Mouse (Mus musculus) heart, embryonic 14.5 days (tissue): ENCODE results near the gene Gpc2. TPM values are rescaled to one million over a fixed set of nuclear protein-coding genes. Genes with fewer than 3 reads are reported as not detected.

Experiments used
- ATAC-seq: fragments of 200-750 bp; cut with Nextera tagmentation; 2 replicates; pipeline ENCODE4 v1.8.0; 2017; ENCODE audit warnings: low read depth, moderate TSS enrichment; ENCODE audit not compliant: insufficient number of reproducible peaks, insufficient read depth, low FRiP score
- H3K27ac ChIP-seq, 2 experiments: fragments of 200-500 bp in 1 of 2; fragments of 300-500 bp in 1 of 2; sonication (generic) in 1 of 2; replicated peaks in 1 of 2; 2 replicates each; pipeline ENCODE4 v1.5.1; 2012 to 2014; ENCODE audit warnings: low read depth in 2 of 2, low read length in 2 of 2, control low read depth in 1 of 2, mild to moderate bottlenecking in 1 of 2, mixed read lengths in 1 of 2; ENCODE audit not compliant: control insufficient read depth in 1 of 2, insufficient read depth in 1 of 2
- H3K27me3 ChIP-seq: fragments of 300-500 bp; sonication (generic); 2 replicates; pipeline ENCODE4 v1.6.1; 2014; ENCODE audit warnings: mild to moderate bottlenecking, low read length, control low read depth; ENCODE audit not compliant: control insufficient read depth, insufficient read depth
- H3K36me3 ChIP-seq: fragments of 300-500 bp; sonication (generic); 2 replicates; pipeline ENCODE4 v1.6.1; 2014; ENCODE audit warnings: mild to moderate bottlenecking, control low read depth, low read length, mixed read lengths; ENCODE audit not compliant: control insufficient read depth, insufficient read depth
- H3K4me1 ChIP-seq, 2 experiments: fragments of 200-500 bp in 1 of 2; fragments of 300-500 bp in 1 of 2; sonication (generic) in 1 of 2; 2 replicates each; pipeline ENCODE4 v1.6.1; 2012 to 2014; ENCODE audit warnings: low read length in 2 of 2, control low read depth in 1 of 2, mixed read lengths in 1 of 2; ENCODE audit not compliant: control insufficient read depth in 2 of 2, insufficient read depth in 2 of 2
- H3K4me2 ChIP-seq: fragments of 300-500 bp; sonication (generic); 2 replicates; pipeline ENCODE4 v1.6.1; 2014; ENCODE audit warnings: mild to moderate bottlenecking, low read length
- H3K4me3 ChIP-seq, 2 experiments: fragments of 200-500 bp in 1 of 2; fragments of 300-500 bp in 1 of 2; sonication (generic) in 1 of 2; 2 replicates each; pipeline ENCODE4 v1.5.1; 2012 to 2014; ENCODE audit warnings: low read length in 2 of 2, mild to moderate bottlenecking in 2 of 2, control low read depth in 1 of 2, low read depth in 1 of 2, moderate library complexity in 1 of 2; ENCODE audit not compliant: control insufficient read depth in 1 of 2, insufficient read depth in 1 of 2
- H3K9ac ChIP-seq: fragments of 300-500 bp; sonication (generic); 2 replicates; pipeline ENCODE4 v1.6.1; 2014; ENCODE audit warnings: mild to moderate bottlenecking, low read length
- H3K9me3 ChIP-seq: fragments of 300-500 bp; sonication (generic); 2 replicates; pipeline ENCODE4 v1.6.1; 2016; ENCODE audit warnings: low read length, control low read depth; ENCODE audit not compliant: control insufficient read depth
- WGBS: fragments of 180-500 bp; shearing (Covaris S2); extraction: QIAGEN DNeasy Blood & Tissue Kit; methylation state at CpG from one replicate; pipeline ENCODE4 v1.1.7; 2014; 5-methylcytosine and 5-hydroxymethylcytosine counted together
- polyA plus RNA-seq: library from polyadenylated mRNA; unstranded; fragments of >200 nt; fragmentation: Nextera tagmentation; extraction: Ambion mirVana; gene quantifications from 2 replicates; pipeline ENCODE4 v1.2.1, GENCODE M21; 2014

The Gpc2 gene
- polyA plus RNA-seq, 1 experiment from 2014 or later: 1.3 TPM

- H3K9me3 ChIP-seq: no peaks in the 10 kb centered on the region
- H3K27me3 ChIP-seq: peaks cover 7% of the 10 kb centered on the region; the same call in 1 of the 2 replicates
- H3K4me2 ChIP-seq: no peak overlapping the region
- WGBS: 70% methylated on average over 2 of the region's 2 CpGs
- H3K4me1 ChIP-seq: peaks cover 3 to 4% of the 10 kb centered on the region in 2 experiments; a peak in 3 of 4 replicates
- no peak overlapping the region for H3K27ac ChIP-seq
- no peak overlapping the region for H3K4me3 ChIP-seq
- H3K36me3 ChIP-seq: no peaks in the 10 kb centered on the region
- no peak for ATAC-seq
- H3K9ac ChIP-seq: no peak overlapping the region
Observed at GRCm38 (mm10) chr5:138281798-138282197, 2.0 kb upstream of the Gpc2 start.

GRCm38 (mm10) chr5:138280829-138281228 lies 1.0 kb upstream of the Gpc2 start:
- no peak for ATAC-seq
- H3K4me2 ChIP-seq: no peak overlapping the region
- H3K9me3 ChIP-seq: no peaks in the 10 kb centered on the region
- no peak overlapping the region for H3K4me3 ChIP-seq
- no peak overlapping the region for H3K9ac ChIP-seq
- no peaks in the 10 kb centered on the region for H3K36me3 ChIP-seq
- 88% methylated on average over 15 of the region's 15 CpGs for WGBS
- H3K27ac ChIP-seq: no peak overlapping the region
- H3K4me1 ChIP-seq: peaks cover 3 to 4% of the 10 kb centered on the region in 2 experiments; a peak in 3 of 4 replicates
- peaks cover 10% of the 10 kb centered on the region; the same call in 1 of the 2 replicates for H3K27me3 ChIP-seq

GRCm38 (mm10) chr5:138280425-138280768 lies 592 bp upstream of the Gpc2 start:
- Histone ChIP-seq H3K9ac (no peak overlapping the region), H3K4me2 (peak overlapping the region; percentile 68), H3K27me3 (peaks cover 10% of the 10 kb centered on the region; the same call in 1 of the 2 replicates), H3K9me3 (no peaks in the 10 kb centered on the region), H3K27ac (no peak overlapping the region), H3K4me3 (peak overlapping the region; percentile 47 to 81), H3K4me1 (peaks cover 3 to 4% of the 10 kb centered on the region in 2 experiments; a peak in 3 of 4 replicates), H3K36me3 (no peaks in the 10 kb centered on the region)
- WGBS: 19% methylated on average over 26 of the region's 26 CpGs
- ATAC-seq: no peak

- WGBS: 83% methylated on average over 7 of the region's 7 CpGs
- H3K27ac ChIP-seq: no peak overlapping the region
- peaks cover 3 to 4% of the 10 kb centered on the region in 2 experiments; a peak in 3 of 4 replicates for H3K4me1 ChIP-seq
- H3K27me3 ChIP-seq: peaks cover 14% of the 10 kb centered on the region; the same call in 1 of the 2 replicates
- no peak for ATAC-seq
- no peaks in the 10 kb centered on the region for H3K36me3 ChIP-seq
- H3K9ac ChIP-seq: no peak overlapping the region
- H3K9me3 ChIP-seq: no peaks in the 10 kb centered on the region
- H3K4me2 ChIP-seq: no peak overlapping the region
- H3K4me3 ChIP-seq: no peak overlapping the region
Observed at GRCm38 (mm10) chr5:138277994-138278393, 1.8 kb downstream of the Gpc2 start.

- peaks cover 25% of the 10 kb centered on the region for H3K27me3 ChIP-seq
- H3K27ac ChIP-seq: no peak overlapping the region
- no peak for ATAC-seq
- H3K4me1 ChIP-seq: peaks cover 2 to 9% of the 10 kb centered on the region in 2 experiments; a peak in 3 of 4 replicates
- peak overlapping the region; percentile 5 to 31; a peak in 3 of 4 replicates for H3K4me3 ChIP-seq
- H3K9me3 ChIP-seq: no peaks in the 10 kb centered on the region
- H3K36me3 ChIP-seq: no peaks in the 10 kb centered on the region
- 24% methylated on average over 41 of the region's 41 CpGs for WGBS
- H3K4me2 ChIP-seq: peak overlapping the region; percentile 66
- peak overlapping the region; percentile 66 for H3K9ac ChIP-seq
Observed at GRCm38 (mm10) chr5:138275216-138276050, 4.4 kb downstream of the Gpc2 start.

- no peaks in the 10 kb centered on the region for H3K36me3 ChIP-seq
- H3K4me3 ChIP-seq: no peak overlapping the region
- H3K27ac ChIP-seq: no peak overlapping the region
- no peak overlapping the region for H3K9ac ChIP-seq
- peaks cover 26% of the 10 kb centered on the region for H3K27me3 ChIP-seq
- no peaks in the 10 kb centered on the region for H3K9me3 ChIP-seq
- no peak overlapping the region for H3K4me2 ChIP-seq
- 73% methylated on average over 8 of the region's 8 CpGs for WGBS
- ATAC-seq: no peak
- H3K4me1 ChIP-seq: peaks cover 0 to 9% of the 10 kb centered on the region in 2 experiments; a peak in 2 of 4 replicates
Observed at GRCm38 (mm10) chr5:138274186-138274585, 5.6 kb downstream of the Gpc2 start.

GRCm38 (mm10) chr5:138272409-138272923 lies 7.3 kb downstream of the Gpc2 start, which contains the start of gene Gal3st4:
Gal3st4 (minus strand) TSS chr5:138272840.
- Histone ChIP-seq H3K4me1 (peaks cover 0 to 5% of the 10 kb centered on the region in 2 experiments; a peak in 2 of 4 replicates), H3K9me3 (no peaks in the 10 kb centered on the region), H3K9ac (peak within 1 kb of the TSS; percentile 45; the same call in 1 of the 2 replicates), H3K27me3 (peaks cover 26% of the 10 kb centered on the region), H3K36me3 (no peaks in the 10 kb centered on the region), H3K4me3 (peak within 1 kb of the TSS; percentile 11 to 26; a peak in 3 of 4 replicates), H3K27ac (no peak within 1 kb of the TSS), H3K4me2 (peak within 1 kb of the TSS; percentile 44)
- no peak for ATAC-seq
- WGBS: under 1% methylated on average over 12 of the region's 12 CpGs
